Mouse (Mus musculus): ENCODE data around the gene Bcas3.
A peak's percentile ranks its signal among the peaks of the same experiment; 100 is the strongest.

Bcas3 gene

GRCm38 (mm10) chr11:85841211-85841681 is 488.3 kb downstream of the Bcas3 start:
- peak; percentile 53 for DNase-seq (ENCODE audit: low read depth, low spot score)

- peak; percentile 89 for DNase-seq (ENCODE audit: low read depth, low spot score)
Observed at GRCm38 (mm10) chr11:85841980-85842379, 489.0 kb downstream of the Bcas3 start.

DNA sequence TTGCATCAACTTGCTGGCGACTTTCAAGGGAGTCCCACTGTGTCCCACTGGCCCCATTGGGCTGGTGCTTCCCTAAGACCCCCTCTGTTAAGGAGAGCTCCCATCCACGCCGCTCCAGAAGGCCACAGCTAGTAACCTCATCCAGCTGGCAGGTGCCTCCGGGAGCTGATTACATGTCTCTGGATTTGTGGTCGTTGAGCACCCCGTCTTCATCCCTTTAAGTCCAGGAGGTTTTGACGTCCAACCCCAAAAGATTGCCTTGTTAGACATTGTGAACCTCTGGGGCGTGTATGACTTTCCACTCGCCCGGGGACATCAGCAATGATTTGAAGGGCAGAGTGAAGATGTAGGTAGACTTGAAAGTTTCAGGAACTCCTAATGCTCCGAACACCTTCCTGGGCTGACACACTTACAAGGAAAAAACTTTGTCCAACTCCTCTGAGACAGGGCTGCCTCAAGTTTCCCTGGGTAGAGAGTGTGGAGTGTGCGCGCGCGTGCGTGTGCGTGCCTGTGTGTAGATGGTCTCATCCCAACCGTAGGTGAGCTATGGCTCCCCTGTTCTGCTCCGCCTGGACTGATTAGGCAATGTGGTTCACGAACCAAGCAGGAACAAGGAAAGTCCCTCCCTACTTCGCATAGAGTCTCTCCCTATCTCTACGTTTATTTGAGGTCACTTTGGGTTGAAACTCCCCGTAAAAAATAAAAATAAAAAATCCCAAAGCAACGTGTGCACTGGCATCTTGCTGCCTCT is 489.8 kb downstream of the Bcas3 start:
- no peak for DNase-seq (ENCODE audit: low read depth, low spot score)

- peak; percentile 89 for DNase-seq (ENCODE audit: low read depth, low spot score)
Observed at GRCm38 (mm10) chr11:85843347-85843692, 490.4 kb downstream of the Bcas3 start.

- peak; percentile 92 for DNase-seq (ENCODE audit: low read depth, low spot score)
Observed at GRCm38 (mm10) chr11:85844144-85844965, 491.4 kb downstream of the Bcas3 start.

DNA sequence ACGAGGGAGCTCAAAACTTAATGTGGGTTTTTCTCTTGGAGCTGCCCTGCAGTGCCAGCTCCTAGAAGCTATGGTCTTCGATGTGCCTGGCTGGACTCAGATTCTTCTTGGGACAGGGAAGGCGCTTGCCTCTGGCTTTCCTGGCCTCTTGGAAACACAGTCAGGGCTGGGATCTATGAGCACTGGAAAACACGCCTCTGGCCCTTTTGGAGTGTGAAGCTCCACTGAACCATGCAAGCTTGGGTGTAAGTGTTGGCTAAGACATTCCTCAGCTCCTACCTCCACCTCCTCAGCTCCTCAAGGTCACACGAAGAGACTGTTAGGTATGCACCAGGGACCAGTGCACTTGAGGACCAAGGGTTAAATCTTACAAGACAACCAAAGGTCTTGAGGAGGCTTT is 492.0 kb downstream of the Bcas3 start:
- no peak for DNase-seq (ENCODE audit: low read depth, low spot score)

DNA sequence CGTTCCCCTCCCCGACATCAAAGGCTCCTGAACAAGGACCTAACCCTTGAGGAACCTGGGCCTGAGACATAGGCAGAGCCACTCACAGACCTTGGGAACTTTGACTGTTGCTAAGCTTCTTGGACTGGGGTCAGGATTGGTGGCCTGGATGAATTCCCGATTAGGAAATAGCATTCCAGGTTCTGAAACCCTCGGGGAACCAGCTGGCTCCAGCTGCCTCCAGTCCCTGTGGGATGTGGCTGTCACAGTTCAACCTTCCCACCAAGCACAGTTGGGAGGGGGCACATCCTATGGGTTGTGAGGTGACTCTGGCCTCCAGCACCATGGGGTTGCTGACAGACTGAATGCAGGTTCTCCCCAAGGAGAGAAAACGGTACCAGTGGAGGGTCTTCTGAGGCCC is 493.0 kb downstream of the Bcas3 start:
- DNase-seq (ENCODE audit: low read depth, low spot score) = no peak

- DNase-seq (ENCODE audit: low read depth, low spot score) = no peak
Observed at GRCm38 (mm10) chr11:85846509-85846908, 493.5 kb downstream of the Bcas3 start.

GRCm38 (mm10) chr11:85849037-85849436 is 496.1 kb downstream of the Bcas3 start:
- peak; percentile 92 for DNase-seq (ENCODE audit: low read depth, low spot score)

DNA sequence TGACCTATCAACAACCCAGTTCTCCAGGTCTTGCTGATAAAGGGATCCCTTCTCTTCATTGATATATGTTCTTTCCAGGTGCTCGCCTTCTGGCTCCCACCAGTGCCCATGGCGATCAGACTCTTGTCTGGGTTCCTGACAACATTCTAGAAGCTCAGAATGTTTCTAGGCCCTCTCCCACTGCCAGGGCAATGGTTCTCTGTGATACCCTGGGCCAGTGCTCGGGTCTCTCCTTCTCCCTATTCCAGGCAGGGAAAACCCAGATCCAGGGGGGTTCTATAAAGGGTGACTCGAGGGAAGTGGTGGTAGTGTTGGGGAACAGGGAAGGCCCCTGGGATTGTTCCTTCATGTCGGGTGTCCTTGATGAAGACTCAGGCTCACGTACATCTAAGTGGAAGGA is 497.3 kb downstream of the Bcas3 start, which contains the start of gene Gm11444:
TSS of gene Gm11444 (minus strand) at position 101 of the 400 bp plus-strand sequence.
- no peak for DNase-seq (ENCODE audit: low read depth, low spot score)

- peak; percentile 32 for DNase-seq (ENCODE audit: low read depth, low spot score)
Observed at GRCm38 (mm10) chr11:85850758-85851157, 497.8 kb downstream of the Bcas3 start.

DNA sequence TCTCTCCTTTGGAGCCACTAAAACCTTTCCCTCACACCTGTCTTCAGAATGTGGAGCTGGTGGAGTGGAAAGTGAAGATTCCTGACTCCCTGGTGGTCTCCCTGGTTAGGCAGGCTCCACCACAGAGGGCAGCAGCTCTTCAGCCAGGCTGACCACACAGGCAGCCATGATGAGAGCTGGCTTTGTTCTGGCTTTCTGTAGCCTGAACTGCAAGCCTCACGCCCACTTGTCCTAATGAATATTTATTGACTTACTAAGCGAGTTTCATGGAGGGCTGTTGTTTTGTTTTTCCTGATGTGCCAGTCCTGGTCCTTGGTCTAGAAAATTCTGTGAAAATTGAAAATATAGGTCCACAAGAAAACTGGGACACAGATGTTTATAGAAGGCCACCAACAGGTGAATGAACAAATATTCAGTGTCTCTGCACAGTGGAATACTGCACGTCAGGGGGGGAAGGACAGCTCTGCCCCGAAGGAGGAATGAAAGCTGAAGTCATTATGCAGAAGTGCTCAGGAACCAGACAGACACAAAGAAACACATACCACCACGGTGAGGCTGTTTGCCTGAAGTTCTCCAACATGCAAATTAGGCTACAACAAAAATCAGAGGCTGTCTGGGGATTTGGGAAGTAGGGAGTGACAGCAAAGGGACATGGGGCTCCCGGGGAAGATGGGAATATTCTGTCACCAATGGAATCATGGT is 505.2 kb downstream of the Bcas3 start:
- peak; percentile 65 for DNase-seq (ENCODE audit: low read depth, low spot score)

DNA sequence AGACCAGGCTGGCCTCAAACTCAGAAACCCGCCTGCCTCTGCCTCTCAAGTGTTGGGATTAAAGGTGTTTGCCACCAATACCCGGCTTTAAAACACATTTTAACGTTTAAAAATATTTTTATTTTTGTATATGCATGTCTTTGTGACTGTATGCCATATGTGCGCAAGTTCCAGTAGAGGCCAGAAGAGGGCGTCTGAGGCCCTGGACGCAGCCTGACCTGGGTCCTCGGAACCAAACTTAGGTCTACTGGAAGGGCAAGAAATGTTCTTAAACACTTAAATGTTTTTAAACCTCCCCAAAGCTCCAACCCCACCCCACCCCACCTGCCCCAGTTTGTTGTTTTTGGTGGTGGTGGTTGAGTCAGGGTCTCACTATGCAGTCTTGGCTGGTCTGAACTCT is 511.4 kb downstream of the Bcas3 start:
- DNase-seq (ENCODE audit: low read depth, low spot score) = no peak

Measured in mesoderm, embryonic 11.5 days (tissue).